Mouse (Mus musculus): Measurements from ENCODE around the gene Acod1. TPM values are rescaled to one million over a fixed set of nuclear protein-coding genes. Genes with fewer than 3 reads are reported as not detected.

The Acod1 gene
- polyA plus RNA-seq, 1 experiment from 2014 or later, result not detected

Other genes starting within 250 kb of the Acod1 start
- 6.7 and 7.1 TPM in 2 replicates for gene Kctd12, start 64.3 kb upstream of the Acod1 start, polyA plus RNA-seq (2015; fragmentation: Nextera tagmentation; extraction: Ambion mirVana)
- 30.2 and 32.5 TPM in 2 replicates for gene Cln5, start 23.2 kb downstream of the Acod1 start, polyA plus RNA-seq (2015; fragmentation: Nextera tagmentation; extraction: Ambion mirVana)
- gene Fbxl3, start 52.6 kb downstream of the Acod1 start, polyA plus RNA-seq (2015; fragmentation: Nextera tagmentation; extraction: Ambion mirVana), result 22.6 and 24.7 TPM in 2 replicates